ENCODE assay signal across 10 mouse cellular contexts in the genomic region with DNA sequence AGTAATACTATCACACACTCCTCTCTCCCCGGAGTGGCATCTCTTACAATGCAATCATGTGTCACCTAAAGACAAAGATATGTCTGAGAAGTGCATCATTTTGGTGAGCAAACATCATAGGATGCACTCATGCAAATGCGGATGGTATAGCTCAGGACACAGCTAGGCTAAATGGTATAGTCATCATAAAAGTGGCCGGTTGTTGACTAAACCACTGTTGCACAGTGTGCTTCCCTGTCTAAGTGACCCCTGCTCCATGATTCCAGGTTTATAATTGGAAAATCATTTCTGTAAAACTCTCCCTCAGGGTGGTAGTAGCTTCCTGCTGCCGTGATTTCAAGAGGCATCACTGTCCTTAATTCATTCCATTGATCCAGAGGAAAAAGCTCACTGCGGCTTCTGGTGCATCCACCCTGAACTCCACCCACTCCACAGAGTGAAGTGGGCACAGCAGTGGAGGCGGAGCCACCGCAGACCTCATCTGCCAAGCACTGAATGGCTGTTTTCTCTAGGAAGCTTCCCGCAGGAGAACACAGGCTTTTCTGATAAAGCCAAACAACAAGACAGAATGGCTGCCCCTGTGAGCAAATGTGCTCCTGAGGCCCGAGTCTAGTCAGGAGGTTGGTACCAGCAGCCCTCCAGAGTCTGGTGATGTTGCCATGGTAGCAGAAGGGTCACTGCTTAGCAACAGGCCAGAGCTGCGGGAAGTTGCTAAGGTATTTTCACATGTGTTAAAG. TPM values are rescaled to one million over a fixed set of nuclear protein-coding genes. Genes with fewer than 3 reads are reported as not detected.
DNase-seq lines count a peak whose midpoint lies in the region; ATAC-seq lines count a peak whose summit lies in the region.
"Had no signal": no experiment of that assay in that cellular context is flagged by ENCODE, and none has a peak within 500 bp of the region (broad histone marks: within the 10 kb centered on the region; RNA-seq: fewer than 3 reads in every experiment).

No protein-coding gene starts in this region.

- no peaks in the 10 kb centered on the region for H3K27me3 ChIP-seq in forebrain, embryonic 14.5 days (replicated peaks; ENCODE audit: control insufficient read depth, insufficient read depth, low read length)
- no peaks in the 10 kb centered on the region for H3K27me3 ChIP-seq in midbrain, embryonic 16.5 days (ENCODE audit: control insufficient read depth, insufficient read depth, low read depth, low read length)
- H3K27me3 ChIP-seq in liver, embryonic 11.5 days (replicated peaks; ENCODE audit: control insufficient read depth, insufficient read depth, low read length) = no peaks in the 10 kb centered on the region
- H3K27me3 ChIP-seq: embryonic facial prominence, embryonic 12.5 days had no signal

- WGBS in forebrain, embryonic 14.5 days = 51% methylated on average over 10 of the region's 10 CpGs
- WGBS in midbrain, embryonic 16.5 days = 34% methylated on average over 10 of the region's 10 CpGs
- WGBS in liver, embryonic 11.5 days = 72% methylated on average over 10 of the region's 10 CpGs

- no peak overlapping the region for H3K9ac ChIP-seq in forebrain, embryonic 14.5 days (ENCODE audit: low read length)
- H3K9ac ChIP-seq in midbrain, embryonic 16.5 days (ENCODE audit: low read depth, low read length) = 0 out of 2 replicates have a peak overlapping the region, but pooled peaks have one; percentile 22
- no peak overlapping the region for H3K9ac ChIP-seq in liver, embryonic 11.5 days (ENCODE audit: low read depth, low read length)
- H3K9ac ChIP-seq: embryonic facial prominence, embryonic 12.5 days had no signal

- ATAC-seq in forebrain, embryonic 14.5 days = peak; percentile 85
- ATAC-seq in midbrain, embryonic 16.5 days = peak; percentile 94
- no peak for ATAC-seq in liver, embryonic 11.5 days (replicated peaks; ENCODE audit: low FRiP score)

- H3K36me3 ChIP-seq in forebrain, embryonic 14.5 days (ENCODE audit: control insufficient read depth, insufficient read depth, low read length) = no peaks in the 10 kb centered on the region
- H3K36me3 ChIP-seq in midbrain, embryonic 16.5 days (ENCODE audit: control insufficient read depth, insufficient read depth, low read length) = no peaks in the 10 kb centered on the region
- H3K36me3 ChIP-seq in liver, embryonic 11.5 days (ENCODE audit: control insufficient read depth, insufficient read depth, low read length) = no peaks in the 10 kb centered on the region
- H3K36me3 ChIP-seq: embryonic facial prominence, embryonic 12.5 days had no signal

- no peaks in the 10 kb centered on the region for H3K9me3 ChIP-seq in forebrain, embryonic 14.5 days (replicated peaks; ENCODE audit: control insufficient read depth, low read length)
- no peaks in the 10 kb centered on the region for H3K9me3 ChIP-seq in midbrain, embryonic 16.5 days (replicated peaks; ENCODE audit: control insufficient read depth, low read length, poor library complexity, severe bottlenecking)
- no peaks in the 10 kb centered on the region for H3K9me3 ChIP-seq in liver, embryonic 11.5 days (ENCODE audit: control insufficient read depth, low read length)
- H3K9me3 ChIP-seq: embryonic facial prominence, embryonic 12.5 days had no signal

- peak overlapping the region; percentile 72 for H3K27ac ChIP-seq in forebrain, embryonic 14.5 days (ENCODE audit: low read depth, low read length)
- peak overlapping the region; percentile 89 for H3K27ac ChIP-seq in midbrain, embryonic 16.5 days (ENCODE audit: low read length)
- no peak overlapping the region for H3K27ac ChIP-seq in liver, embryonic 11.5 days (ENCODE audit: low read depth, low read length)
- H3K27ac ChIP-seq: embryonic facial prominence, embryonic 12.5 days had no signal

- no peak overlapping the region for H3K4me3 ChIP-seq in forebrain, embryonic 14.5 days (ENCODE audit: low read depth, low read length)
- H3K4me3 ChIP-seq in midbrain, embryonic 16.5 days (ENCODE audit: low read depth, low read length) = no peak overlapping the region
- no peak overlapping the region for H3K4me3 ChIP-seq in liver, embryonic 11.5 days (ENCODE audit: low read depth, low read length)
- H3K4me3 ChIP-seq: embryonic facial prominence, embryonic 12.5 days; myocyte had no signal

- H3K4me1 ChIP-seq in forebrain, embryonic 14.5 days (ENCODE audit: control insufficient read depth, insufficient read depth, low read length) = peaks cover 10% of the 10 kb centered on the region
- H3K4me1 ChIP-seq in midbrain, embryonic 16.5 days (ENCODE audit: control insufficient read depth, insufficient read depth, low read length) = peaks cover 26% of the 10 kb centered on the region
- no peaks in the 10 kb centered on the region for H3K4me1 ChIP-seq in liver, embryonic 11.5 days (replicated peaks; ENCODE audit: control insufficient read depth, insufficient read depth, low read length)

- H3K4me2 ChIP-seq in forebrain, embryonic 14.5 days (ENCODE audit: low read length) = peak overlapping the region; percentile 12; the same call in 1 of the 2 replicates
- 0 out of 2 replicates have a peak overlapping the region, but pooled peaks have one; percentile 13 for H3K4me2 ChIP-seq in midbrain, embryonic 16.5 days (ENCODE audit: low read length)
- H3K4me2 ChIP-seq in liver, embryonic 11.5 days = no peak overlapping the region
- H3K4me2 ChIP-seq: embryonic facial prominence, embryonic 12.5 days had no signal

- DNase-seq in brain, embryonic 18.5 days (ENCODE audit: low read depth, low spot score) = peak; percentile 60
- DNase-seq in forebrain, embryonic 14.5 days (ENCODE audit: low spot score) = peak; percentile 78
- DNase-seq in layer of hippocampus, adult 9-10 months (ENCODE audit: low spot score) = peak; percentile 9
- DNase-seq in thymus, adult 18-20 months = no peak
- DNase-seq in spleen, adult 18-20 months = no peak
- no peak for DNase-seq in liver, embryonic 11.5 days (ENCODE audit: low spot score)
- no peak for DNase-seq in heart, postnatal 36 days

- intact Hi-C loops in heart, postnatal 36 days (cut with DNase I) = no loop called here

RNA-seq across cellular contexts. Expression of gene Rpl10-ps3, which starts 38.9 kb away (rescaled TPM):
- polyA plus RNA-seq in forebrain, embryonic 14.5 days (2014; fragmentation: Nextera tagmentation; extraction: Ambion mirVana) = 100 and 189 TPM in 2 replicates
- 77.9 and 79.4 TPM in 2 replicates for polyA plus RNA-seq in midbrain, embryonic 16.5 days (2015; fragmentation: Nextera tagmentation; extraction: Ambion mirVana)
- polyA plus RNA-seq in liver, embryonic 11.5 days (2014; fragmentation: Nextera tagmentation; extraction: Ambion mirVana) = 310 and 407 TPM in 2 replicates
- total RNA-seq in heart, postnatal 36 days (2021) = 100 to 1,000 TPM; 420 to 495 TPM

Comparison
In these comparisons a context has a peak if more than half of its experiments do, and no peak if none do; other contexts are left out.
1. DNase-seq: peak in brain, embryonic 18.5 days (single experiment), forebrain, embryonic 14.5 days (single experiment) and layer of hippocampus, adult 9-10 months (single experiment); none in thymus, adult 18-20 months (0 of 2), spleen, adult 18-20 months (0 of 2), liver, embryonic 11.5 days (single experiment) and heart, postnatal 36 days (0 of 2).